Mouse (Mus musculus): ENCODE data around the gene Sertad3. TPM values are rescaled to one million over a fixed set of nuclear protein-coding genes. Genes with fewer than 3 reads are reported as not detected.

Sertad3 gene
- polyA plus RNA-seq, 1 experiment from 2014 or later = 32.5 TPM

DNA sequence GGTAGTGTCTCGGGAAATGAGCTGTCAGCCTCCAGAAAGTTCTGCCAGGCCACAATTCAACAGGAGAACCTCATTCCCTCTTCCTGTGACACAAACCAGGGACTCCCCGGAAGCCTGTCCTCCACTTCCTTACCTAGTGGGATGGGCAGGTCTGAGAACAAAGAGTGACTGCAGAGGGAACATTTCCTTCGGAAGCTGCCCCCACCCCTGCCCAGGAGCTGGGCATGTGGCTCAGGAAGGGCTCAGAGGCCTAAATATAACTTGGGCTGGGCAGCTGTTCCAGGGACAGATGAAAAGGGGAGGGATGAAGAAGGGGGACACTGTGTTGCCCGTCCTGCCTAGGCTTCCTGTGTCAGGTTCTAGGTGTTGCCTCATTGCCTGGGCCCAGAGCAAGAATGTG lies 28.1 kb downstream of the Sertad3 start:
- H3K4me1 ChIP-seq (ENCODE audit: insufficient read depth, low read length) = peaks cover 6% of the 10 kb centered on the region
- no peak for ATAC-seq (ENCODE audit: low FRiP score, low TSS enrichment)
- no peaks in the 10 kb centered on the region for H3K9me3 ChIP-seq (ENCODE audit: low read length)
- no peaks in the 10 kb centered on the region for H3K27me3 ChIP-seq (ENCODE audit: insufficient read depth, low read length)
- H3K4me3 ChIP-seq (ENCODE audit: low read length) = no peak overlapping the region
- no peak overlapping the region for H3K4me2 ChIP-seq (replicated peaks; ENCODE audit: low read depth, low read length)
- H3K9ac ChIP-seq (replicated peaks; ENCODE audit: low read length) = no peak overlapping the region
- H3K36me3 ChIP-seq (ENCODE audit: insufficient read depth, low read length) = no peaks in the 10 kb centered on the region
- 68% methylated on average over 4 of the region's 4 CpGs for WGBS
- 0 out of 2 replicates have a peak overlapping the region, but pooled peaks have one; percentile 15 for H3K27ac ChIP-seq (ENCODE audit: low read length)

DNA sequence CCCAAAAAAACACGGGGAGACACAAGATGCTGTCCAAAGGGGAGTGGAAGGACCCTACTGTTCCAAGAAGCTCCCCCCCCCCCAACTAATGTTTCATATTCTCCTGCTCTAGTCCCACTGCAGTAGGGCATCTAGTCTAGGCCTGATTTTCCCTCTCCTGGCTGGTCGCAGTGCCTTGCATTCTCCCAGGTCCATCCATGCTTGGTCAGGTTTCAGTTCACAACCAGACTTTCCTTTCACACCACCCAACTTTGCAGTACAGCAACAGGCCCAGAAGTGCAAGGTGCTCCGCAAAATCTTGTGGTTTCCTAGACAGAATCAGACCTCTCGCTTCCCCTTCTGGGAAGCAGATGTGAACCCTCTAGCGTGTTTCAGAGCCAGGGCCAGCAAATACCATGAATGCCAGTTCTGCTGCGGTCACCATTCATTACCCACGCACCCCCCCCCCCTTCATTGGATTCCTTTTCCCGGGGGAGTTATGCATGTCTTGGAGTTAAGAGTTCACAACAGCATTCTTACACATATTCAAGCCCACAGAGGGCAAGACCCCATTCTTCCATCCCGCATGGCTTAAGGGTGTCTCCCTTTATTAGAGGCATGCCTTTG lies 33.3 kb downstream of the Sertad3 start:
- Histone ChIP-seq H3K4me3 (ENCODE audit: low read length) (peak overlapping the region; percentile 73), H3K9me3 (ENCODE audit: low read length) (no peaks in the 10 kb centered on the region), H3K27ac (ENCODE audit: low read length) (peak overlapping the region; percentile 100), H3K4me1 (ENCODE audit: insufficient read depth, low read length) (peaks cover 18% of the 10 kb centered on the region), H3K9ac (replicated peaks; ENCODE audit: low read length) (no peak overlapping the region; the same call in none of the 2 replicates), H3K4me2 (replicated peaks; ENCODE audit: low read depth, low read length) (peak overlapping the region; percentile 79), H3K27me3 (ENCODE audit: insufficient read depth, low read length) (no peaks in the 10 kb centered on the region), H3K36me3 (ENCODE audit: insufficient read depth, low read length) (no peaks in the 10 kb centered on the region)
- WGBS = 42% methylated on average over 9 of the region's 9 CpGs
- ATAC-seq (ENCODE audit: low FRiP score, low TSS enrichment) = no peak

DNA sequence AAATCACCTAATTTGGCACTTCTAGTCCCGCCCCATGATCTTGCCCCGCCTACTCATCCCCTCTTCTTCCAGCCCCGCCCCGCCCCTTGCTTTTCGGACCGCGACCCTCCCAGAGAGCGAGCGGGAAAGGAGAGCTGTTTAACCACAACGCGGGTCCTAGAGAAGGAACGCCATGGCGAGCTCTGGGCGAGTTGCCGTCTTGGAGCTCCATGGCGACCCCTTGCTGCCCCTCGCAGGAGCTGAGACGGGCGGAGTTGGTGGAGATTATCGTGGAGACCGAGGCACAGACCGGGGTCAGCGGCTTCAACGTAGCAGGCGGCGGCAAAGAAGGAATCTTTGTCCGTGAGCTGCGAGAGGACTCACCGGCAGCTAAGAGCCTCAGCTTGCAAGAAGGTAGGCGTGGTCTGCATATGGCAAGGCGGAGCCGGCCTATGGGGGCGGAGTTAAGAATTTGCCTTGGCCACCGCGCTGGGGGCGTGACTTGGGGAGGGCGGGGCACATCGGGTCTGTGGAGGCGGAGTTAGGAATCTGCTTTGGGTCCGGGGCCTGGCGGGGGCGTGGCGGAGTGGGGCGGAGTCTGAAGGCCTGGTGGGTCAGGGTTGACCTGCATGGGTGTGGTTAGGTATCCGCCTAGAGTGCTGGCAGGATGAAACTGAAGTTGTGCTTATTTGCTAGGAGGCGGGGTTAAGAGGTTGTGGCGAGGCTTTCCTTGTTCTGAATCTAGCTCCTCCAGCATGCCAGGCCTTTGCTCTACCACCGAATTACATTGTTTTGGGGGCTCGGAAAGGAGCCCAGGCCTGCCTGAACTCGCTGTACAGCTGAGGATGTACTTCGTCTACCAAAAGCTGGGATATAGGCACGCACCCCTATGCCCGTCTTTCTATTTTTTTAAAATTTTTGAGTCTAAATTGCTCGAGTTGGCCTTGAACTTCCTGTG lies 34.4 kb downstream of the Sertad3 start:
- under 1% methylated on average over 51 of the region's 54 CpGs for WGBS
- Histone ChIP-seq H3K4me3 (ENCODE audit: low read length) (peak overlapping the region; percentile 73), H3K36me3 (ENCODE audit: insufficient read depth, low read length) (no peaks in the 10 kb centered on the region), H3K4me1 (ENCODE audit: insufficient read depth, low read length) (peaks cover 18% of the 10 kb centered on the region), H3K9me3 (ENCODE audit: low read length) (no peaks in the 10 kb centered on the region), H3K9ac (replicated peaks; ENCODE audit: low read length) (peak overlapping the region; percentile 90), H3K27me3 (ENCODE audit: insufficient read depth, low read length) (no peaks in the 10 kb centered on the region), H3K27ac (ENCODE audit: low read length) (peak overlapping the region; percentile 100), H3K4me2 (replicated peaks; ENCODE audit: low read depth, low read length) (peak overlapping the region; percentile 79)
- peak; percentile 94 for ATAC-seq (ENCODE audit: low FRiP score, low TSS enrichment)

DNA sequence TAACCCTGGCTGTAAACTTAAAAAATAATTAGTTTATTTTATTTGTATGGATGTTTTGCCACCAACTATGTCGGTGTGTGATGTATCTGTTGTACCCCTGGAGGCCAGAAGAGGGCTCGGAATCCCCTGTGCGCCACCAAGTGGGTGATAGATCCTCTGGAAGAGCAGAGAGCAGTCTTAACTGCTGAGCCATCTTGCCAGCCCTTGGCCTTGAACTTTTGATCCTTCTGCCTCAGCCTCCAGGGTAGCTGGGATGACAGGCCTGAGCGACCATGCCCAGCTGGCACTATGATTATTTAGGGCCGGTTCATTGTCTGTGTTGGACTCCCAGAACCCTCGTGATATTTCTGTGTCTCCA lies 35.1 kb downstream of the Sertad3 start:
- H3K9ac ChIP-seq (replicated peaks; ENCODE audit: low read length) = peak overlapping the region; percentile 55; the same call in 1 of the 2 replicates

DNA sequence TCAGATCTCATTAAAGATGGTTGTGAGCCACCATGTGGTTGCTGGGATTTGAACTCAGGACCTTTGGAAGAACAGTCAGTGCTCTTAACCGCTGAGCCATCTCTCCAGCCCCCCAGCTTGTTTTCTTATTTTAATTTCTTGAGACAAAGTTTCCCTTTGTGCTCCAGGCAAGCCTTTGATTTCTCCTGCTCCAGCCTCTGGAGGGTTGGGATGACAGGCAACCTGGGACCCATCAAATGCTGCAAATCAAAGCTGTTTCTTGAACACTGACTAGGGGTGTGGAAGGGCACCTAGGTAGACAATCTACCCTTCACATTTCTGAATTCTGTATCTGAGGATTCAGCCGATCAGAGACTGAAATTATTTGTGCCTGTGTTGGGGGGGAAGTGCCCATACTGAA lies 37.2 kb downstream of the Sertad3 start:
- Histone ChIP-seq H3K4me3 (ENCODE audit: low read length) (no peak overlapping the region), H3K9me3 (ENCODE audit: low read length) (no peaks in the 10 kb centered on the region), H3K27me3 (ENCODE audit: insufficient read depth, low read length) (no peaks in the 10 kb centered on the region), H3K4me2 (replicated peaks; ENCODE audit: low read depth, low read length) (no peak overlapping the region), H3K36me3 (ENCODE audit: insufficient read depth, low read length) (no peaks in the 10 kb centered on the region), H3K4me1 (ENCODE audit: insufficient read depth, low read length) (peaks cover 18% of the 10 kb centered on the region), H3K9ac (replicated peaks; ENCODE audit: low read length) (no peak overlapping the region), H3K27ac (ENCODE audit: low read length) (no peak overlapping the region)
- whole genome bisulfite sequencing = 92% methylated on average over 2 of the region's 2 CpGs
- ATAC-seq (ENCODE audit: low FRiP score, low TSS enrichment) = no peak

More for the DNA sequence above, 35.1 kb downstream of the Sertad3 start:
- 20% methylated on average over 6 of the region's 6 CpGs for WGBS
- ATAC-seq (ENCODE audit: low FRiP score, low TSS enrichment) = peak; percentile 72
- no peaks in the 10 kb centered on the region for H3K36me3 ChIP-seq (ENCODE audit: insufficient read depth, low read length)
- H3K27me3 ChIP-seq (ENCODE audit: insufficient read depth, low read length) = no peaks in the 10 kb centered on the region
- H3K9me3 ChIP-seq (ENCODE audit: low read length) = no peaks in the 10 kb centered on the region
- H3K4me3 ChIP-seq (ENCODE audit: low read length) = peak overlapping the region; percentile 73
- peak overlapping the region; percentile 100 for H3K27ac ChIP-seq (ENCODE audit: low read length)
- peak overlapping the region; percentile 79 for H3K4me2 ChIP-seq (replicated peaks; ENCODE audit: low read depth, low read length)
- peaks cover 18% of the 10 kb centered on the region for H3K4me1 ChIP-seq (ENCODE audit: insufficient read depth, low read length)

DNA sequence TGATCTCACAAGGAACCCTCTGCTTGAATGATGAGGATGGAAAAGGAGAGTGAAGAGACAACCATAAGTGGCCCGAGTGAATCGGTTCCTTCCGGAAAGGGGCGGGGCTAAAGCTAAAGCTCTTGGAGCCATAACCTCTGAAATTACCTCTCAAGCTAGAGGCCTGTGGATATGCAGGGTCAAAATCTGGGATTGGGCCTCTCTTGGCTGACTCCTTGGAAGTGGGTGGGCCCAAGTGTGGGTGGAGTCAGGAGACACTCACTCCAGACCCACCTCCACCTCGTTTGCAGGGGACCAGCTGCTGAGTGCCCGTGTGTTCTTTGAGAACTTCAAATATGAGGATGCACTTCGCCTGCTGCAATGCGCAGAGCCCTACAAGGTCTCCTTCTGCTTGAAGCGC lies 41.4 kb downstream of the Sertad3 start:
- ATAC-seq (ENCODE audit: low FRiP score, low TSS enrichment) = 0 out of 2 replicates have a peak, but pooled peaks have one; percentile 29

DNA sequence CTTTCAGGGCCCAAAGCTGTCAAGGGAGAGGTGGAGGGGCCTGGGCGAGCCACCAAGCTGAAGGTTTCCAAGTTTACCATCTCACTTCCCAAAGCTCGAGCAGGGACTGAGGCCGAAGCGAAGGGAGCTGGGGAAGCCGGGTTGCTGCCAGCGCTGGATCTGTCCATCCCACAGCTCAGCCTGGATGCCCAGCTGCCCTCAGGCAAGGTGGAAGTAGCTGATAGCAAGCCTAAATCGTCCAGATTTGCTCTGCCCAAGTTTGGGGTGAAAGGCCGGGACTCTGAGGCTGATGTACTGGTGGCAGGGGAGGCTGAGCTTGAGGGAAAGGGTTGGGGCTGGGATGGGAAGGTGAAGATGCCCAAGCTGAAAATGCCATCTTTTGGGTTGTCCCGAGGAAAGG lies 44.7 kb downstream of the Sertad3 start:
- ATAC-seq (ENCODE audit: low FRiP score, low TSS enrichment) = no peak
- 86% methylated on average over 9 of the region's 9 CpGs for WGBS

More for the DNA sequence above, 41.4 kb downstream of the Sertad3 start:
- H3K9ac ChIP-seq (replicated peaks; ENCODE audit: low read length) = no peak overlapping the region
- no peaks in the 10 kb centered on the region for H3K36me3 ChIP-seq (ENCODE audit: insufficient read depth, low read length)
- peaks cover 4% of the 10 kb centered on the region; the same call in 1 of the 2 replicates for H3K9me3 ChIP-seq (ENCODE audit: low read length)
- no peak overlapping the region for H3K27ac ChIP-seq (ENCODE audit: low read length)
- 63% methylated on average over 9 of the region's 9 CpGs for whole genome bisulfite sequencing
- H3K4me3 ChIP-seq (ENCODE audit: low read length) = no peak overlapping the region
- no peaks in the 10 kb centered on the region for H3K4me1 ChIP-seq (ENCODE audit: insufficient read depth, low read length)
- no peaks in the 10 kb centered on the region for H3K27me3 ChIP-seq (ENCODE audit: insufficient read depth, low read length)
- no peak overlapping the region for H3K4me2 ChIP-seq (replicated peaks; ENCODE audit: low read depth, low read length)

DNA sequence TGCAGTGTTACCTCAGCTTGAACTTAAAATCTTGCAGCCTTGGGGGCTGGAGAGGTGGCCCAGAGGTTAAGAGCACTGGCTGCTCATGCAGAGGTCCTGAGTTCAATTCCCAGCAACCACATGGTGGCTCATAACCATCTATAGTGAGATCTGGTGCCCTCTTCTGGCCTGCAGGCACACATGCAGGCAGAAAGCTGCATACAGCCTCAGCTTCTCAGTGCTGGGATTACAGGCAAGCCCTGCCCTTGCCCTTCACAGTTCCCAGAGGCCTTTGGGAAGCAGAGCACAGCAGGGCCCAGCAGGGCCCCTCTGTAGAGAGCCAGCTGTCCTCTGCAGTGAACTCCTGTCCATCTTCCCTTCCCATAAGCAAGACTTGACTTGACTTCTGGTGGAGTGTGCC lies 46.5 kb downstream of the Sertad3 start:
- Histone ChIP-seq H3K9ac (replicated peaks; ENCODE audit: low read length) (no peak overlapping the region), H3K9me3 (ENCODE audit: low read length) (peaks cover 5% of the 10 kb centered on the region; the same call in 1 of the 2 replicates), H3K27ac (ENCODE audit: low read length) (no peak overlapping the region), H3K27me3 (ENCODE audit: insufficient read depth, low read length) (no peaks in the 10 kb centered on the region), H3K4me3 (ENCODE audit: low read length) (no peak overlapping the region), H3K4me1 (ENCODE audit: insufficient read depth, low read length) (no peaks in the 10 kb centered on the region), H3K36me3 (ENCODE audit: insufficient read depth, low read length) (0 out of 2 replicates have a peak, but pooled peaks cover 2% of the 10 kb centered on the region), H3K4me2 (replicated peaks; ENCODE audit: low read depth, low read length) (no peak overlapping the region)
- ATAC-seq (ENCODE audit: low FRiP score, low TSS enrichment) = no peak

More for the DNA sequence above, 44.7 kb downstream of the Sertad3 start:
- Histone ChIP-seq H3K4me1 (ENCODE audit: insufficient read depth, low read length) (no peaks in the 10 kb centered on the region), H3K9me3 (ENCODE audit: low read length) (peaks cover 5% of the 10 kb centered on the region; the same call in 1 of the 2 replicates), H3K9ac (replicated peaks; ENCODE audit: low read length) (no peak overlapping the region), H3K4me3 (ENCODE audit: low read length) (no peak overlapping the region), H3K4me2 (replicated peaks; ENCODE audit: low read depth, low read length) (no peak overlapping the region), H3K27ac (ENCODE audit: low read length) (no peak overlapping the region), H3K36me3 (ENCODE audit: insufficient read depth, low read length) (0 out of 2 replicates have a peak, but pooled peaks cover 2% of the 10 kb centered on the region), H3K27me3 (ENCODE audit: insufficient read depth, low read length) (no peaks in the 10 kb centered on the region)

DNA sequence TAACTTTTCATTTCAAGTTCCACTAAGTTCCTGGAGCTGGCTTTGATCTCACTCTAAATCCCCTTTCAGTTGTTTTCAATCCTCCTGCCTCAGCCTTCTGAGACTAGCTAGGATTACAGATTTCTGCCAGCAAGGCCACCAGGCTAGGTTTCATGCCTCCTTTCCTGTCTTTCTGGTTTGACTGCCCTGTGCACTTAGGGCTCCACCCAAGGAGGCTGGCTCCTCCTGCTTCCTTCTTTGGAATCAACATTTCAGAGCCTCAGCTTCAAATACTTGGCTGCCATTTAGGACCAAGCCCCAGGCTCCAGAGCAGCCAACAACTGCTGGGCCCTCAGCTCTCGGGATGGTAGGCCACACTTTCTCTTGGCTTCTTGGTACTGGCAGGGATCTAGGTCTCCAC lies 47.0 kb downstream of the Sertad3 start:
- H3K4me2 ChIP-seq (replicated peaks; ENCODE audit: low read depth, low read length) = no peak overlapping the region
- no peaks in the 10 kb centered on the region for H3K4me1 ChIP-seq (ENCODE audit: insufficient read depth, low read length)
- 53% methylated on average over 1 of the region's 1 CpGs for WGBS
- no peak overlapping the region for H3K27ac ChIP-seq (ENCODE audit: low read length)
- peaks cover 5% of the 10 kb centered on the region; the same call in 1 of the 2 replicates for H3K9me3 ChIP-seq (ENCODE audit: low read length)
- no peaks in the 10 kb centered on the region for H3K27me3 ChIP-seq (ENCODE audit: insufficient read depth, low read length)
- H3K36me3 ChIP-seq (ENCODE audit: insufficient read depth, low read length) = 0 out of 2 replicates have a peak, but pooled peaks cover 2% of the 10 kb centered on the region
- H3K4me3 ChIP-seq (ENCODE audit: low read length) = no peak overlapping the region
- no peak overlapping the region for H3K9ac ChIP-seq (replicated peaks; ENCODE audit: low read length)
- ATAC-seq (ENCODE audit: low FRiP score, low TSS enrichment) = no peak
